Mouse (Mus musculus) ovary, postnatal 36 days (tissue): ENCODE measurements around the gene Nckap1l.

ENCODE experiments used
- DNase-seq: peaks from one replicate; pipeline ENCODE4 v3.0.0; 2022; ENCODE audit warnings: low spot score, mixed read lengths

Nckap1l gene

GRCm38 (mm10) chr15:103500723-103501122 lies 47.1 kb downstream of the Nckap1l start:
- DNase-seq, result no peak

GRCm38 (mm10) chr15:103501186-103501585 lies 47.6 kb downstream of the Nckap1l start:
- no peak for DNase-seq

DNA sequence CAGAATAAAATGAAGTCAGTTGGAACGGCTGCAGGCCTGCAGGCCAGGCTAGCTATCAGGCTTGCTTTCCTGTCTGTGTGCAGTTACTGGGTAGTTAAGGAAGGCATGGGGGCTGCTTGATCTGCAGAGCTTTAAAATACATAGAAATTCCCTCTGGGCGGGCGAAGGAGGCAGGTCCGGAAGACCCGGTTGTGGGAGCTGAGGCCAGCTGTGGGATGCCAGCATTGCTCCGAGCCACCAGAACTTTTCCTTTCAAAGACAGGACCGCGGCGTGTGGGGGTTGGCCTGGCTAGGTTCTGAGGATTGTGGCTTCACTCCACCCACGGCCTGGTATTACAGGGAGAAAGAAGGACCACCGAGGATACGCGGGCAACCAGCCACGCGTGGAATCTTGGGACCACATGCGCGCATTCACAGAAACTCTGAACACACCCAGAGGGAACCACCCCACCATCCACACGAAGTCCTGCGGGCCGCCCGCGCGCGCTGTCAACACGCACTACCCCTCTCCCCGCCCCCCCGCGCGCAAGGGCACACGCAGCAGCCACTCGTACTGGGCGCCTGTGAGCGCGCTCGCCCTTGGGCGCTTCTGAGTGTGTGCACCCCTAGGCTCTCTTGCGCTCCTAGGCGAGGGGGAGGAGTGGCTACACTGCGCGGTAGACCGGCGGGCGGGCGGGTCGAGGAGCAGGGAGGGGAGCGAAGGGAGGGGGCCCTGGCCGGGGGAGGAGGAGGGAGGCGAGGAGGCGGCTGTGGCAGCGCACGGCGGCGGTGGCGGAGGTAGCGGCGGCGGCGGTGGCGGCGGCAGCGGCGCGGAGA lies 49.0 kb downstream of the Nckap1l start, which contains the start of gene Pde1b:
Gene Pde1b (plus strand): TSS at position 600 of the 816 bp plus-strand sequence.
- peak; percentile 75 for DNase-seq

- no peak for DNase-seq
These were observed 49.6 kb downstream of the Nckap1l start for GRCm38 (mm10) chr15:103503251-103503600.

- no peak for DNase-seq
These were observed 50.1 kb downstream of the Nckap1l start for GRCm38 (mm10) chr15:103503660-103504059.

GRCm38 (mm10) chr15:103509317-103509716 lies 55.7 kb downstream of the Nckap1l start:
- DNase-seq, result no peak

- DNase-seq, result no peak
These were observed 58.1 kb downstream of the Nckap1l start for GRCm38 (mm10) chr15:103511652-103512051.

GRCm38 (mm10) chr15:103513621-103514031 lies 60.0 kb downstream of the Nckap1l start:
- no peak for DNase-seq

GRCm38 (mm10) chr15:103514119-103514518 lies 60.5 kb downstream of the Nckap1l start:
- DNase-seq, result peak; percentile 50

GRCm38 (mm10) chr15:103514914-103515313 lies 61.3 kb downstream of the Nckap1l start:
- no peak for DNase-seq

GRCm38 (mm10) chr15:103518600-103519385 lies 65.2 kb downstream of the Nckap1l start:
- DNase-seq, result no peak

- DNase-seq, result no peak
These were observed 66.1 kb downstream of the Nckap1l start for GRCm38 (mm10) chr15:103519386-103520378.

DNA sequence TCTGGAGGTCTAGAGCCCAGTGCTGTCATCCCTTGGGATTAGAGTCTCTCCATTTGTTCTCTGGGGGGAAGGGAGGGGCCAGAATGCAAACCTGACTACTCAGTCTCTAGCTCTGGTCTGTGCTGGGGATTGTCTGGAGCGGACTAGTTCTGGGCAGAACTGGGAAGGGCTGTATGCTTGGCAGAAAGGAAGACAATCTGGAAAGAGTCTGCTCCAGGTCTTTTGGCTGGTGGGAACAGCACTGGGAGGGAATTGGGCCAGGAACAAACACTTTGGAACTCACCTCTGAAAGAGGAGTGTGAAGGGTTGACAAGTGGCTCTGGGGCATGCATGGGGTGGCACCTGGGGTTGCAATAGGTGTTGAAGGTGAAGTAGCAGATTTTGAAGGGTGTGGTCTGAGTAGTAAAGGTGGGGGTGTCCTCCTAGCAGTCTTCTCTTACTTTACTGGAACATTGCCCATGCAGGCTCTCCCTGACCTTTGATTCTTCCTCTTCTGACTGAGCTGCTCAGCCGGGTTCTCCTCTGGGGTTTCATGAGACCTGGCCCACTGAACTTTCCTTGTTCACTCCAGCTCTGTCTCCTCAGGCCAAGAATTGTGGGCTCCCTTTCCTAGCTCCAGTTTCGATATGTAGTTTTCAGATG lies 69.0 kb downstream of the Nckap1l start:
- no peak for DNase-seq

DNA sequence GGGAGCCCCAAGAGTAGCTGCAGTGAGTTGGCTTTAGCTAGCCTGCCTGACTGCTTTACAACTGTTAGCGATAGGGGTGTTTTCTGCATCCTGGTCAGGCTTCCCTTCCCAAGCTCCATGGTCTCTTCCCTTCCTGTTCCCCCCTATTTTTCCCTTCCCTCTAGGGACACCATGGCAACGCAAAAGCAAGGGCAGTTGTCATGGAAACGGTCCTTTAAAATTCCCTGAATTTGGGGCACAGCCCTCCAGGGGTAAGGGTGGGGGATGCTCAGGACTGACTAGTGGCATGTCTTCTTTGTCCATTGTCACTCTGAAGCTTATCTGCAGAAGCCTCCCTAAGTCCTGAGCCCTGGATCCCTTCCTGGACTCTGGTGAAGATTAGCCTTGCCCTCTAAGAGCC lies 69.6 kb downstream of the Nckap1l start:
- DNase-seq, result no peak

DNA sequence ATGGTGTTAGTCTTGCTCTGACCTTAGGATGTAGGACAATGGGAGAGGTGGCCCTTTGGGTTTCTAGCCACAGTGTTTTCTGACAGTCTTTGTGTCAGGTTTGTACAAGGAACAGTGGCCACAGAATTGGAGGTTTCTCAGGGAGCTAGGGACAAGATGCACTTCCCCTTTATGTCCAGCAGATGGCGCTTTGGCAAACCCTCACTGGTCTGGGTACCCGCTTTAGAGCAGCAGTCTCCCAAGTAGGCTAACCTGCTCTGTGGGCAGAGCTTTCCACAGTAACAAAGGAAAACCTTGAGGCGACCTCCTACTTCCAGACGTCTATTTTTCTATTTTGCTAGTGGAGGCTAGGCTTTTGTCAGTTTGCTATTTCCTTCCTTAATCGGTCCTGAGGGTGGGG lies 76.8 kb downstream of the Nckap1l start:
- peak; percentile 34 for DNase-seq

DNA sequence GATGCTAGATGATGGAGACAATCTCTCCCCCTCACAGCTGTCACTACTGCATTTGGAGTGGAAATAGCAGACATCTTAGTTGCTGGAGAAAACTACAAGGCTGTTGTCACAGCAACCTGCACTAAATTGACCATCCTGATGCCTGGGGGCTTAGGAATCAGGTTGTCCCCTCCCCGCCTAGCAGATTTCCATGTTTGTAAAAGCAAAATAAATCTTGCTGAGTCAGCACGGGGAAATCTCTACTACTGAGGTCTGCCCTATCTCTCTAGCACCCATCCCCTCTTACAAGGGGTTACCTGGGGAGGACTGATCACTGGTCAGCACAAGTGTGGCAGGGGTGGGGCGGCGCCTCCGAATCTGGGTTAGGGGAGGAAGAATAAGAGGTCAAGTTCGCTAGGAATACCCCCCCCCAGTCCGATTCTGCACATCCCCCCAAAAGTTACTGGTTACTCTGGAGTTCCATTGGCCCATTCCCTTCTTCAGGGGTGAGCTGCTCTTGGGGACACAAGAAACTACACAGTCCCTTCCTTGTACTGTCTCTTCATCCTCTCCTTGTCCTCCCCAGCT lies 80.5 kb downstream of the Nckap1l start:
- DNase-seq, result no peak

DNA sequence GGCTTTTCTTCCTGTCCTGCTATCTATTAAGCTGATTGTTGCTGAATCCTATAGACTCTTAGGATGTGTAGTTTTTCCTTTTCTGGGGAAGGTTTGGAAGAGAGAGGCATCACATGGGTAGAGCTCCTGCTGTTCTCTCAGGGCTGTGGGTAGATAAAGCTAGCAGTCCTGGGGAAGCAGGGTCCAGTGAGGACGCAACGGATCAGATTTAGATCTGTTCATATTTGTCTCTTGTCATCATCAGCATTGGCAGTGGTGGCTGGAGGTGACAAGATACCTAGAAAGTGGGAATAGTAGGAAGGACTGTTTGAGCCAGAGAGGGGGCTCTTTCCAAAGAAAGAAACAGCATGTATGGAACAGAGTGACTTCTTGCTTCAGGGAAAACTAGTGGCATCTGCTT lies 81.4 kb downstream of the Nckap1l start:
- no peak for DNase-seq

- DNase-seq, result no peak
These were observed 82.2 kb downstream of the Nckap1l start for GRCm38 (mm10) chr15:103535786-103536185.

GRCm38 (mm10) chr15:103536456-103536855 lies 82.9 kb downstream of the Nckap1l start:
- no peak for DNase-seq

DNA sequence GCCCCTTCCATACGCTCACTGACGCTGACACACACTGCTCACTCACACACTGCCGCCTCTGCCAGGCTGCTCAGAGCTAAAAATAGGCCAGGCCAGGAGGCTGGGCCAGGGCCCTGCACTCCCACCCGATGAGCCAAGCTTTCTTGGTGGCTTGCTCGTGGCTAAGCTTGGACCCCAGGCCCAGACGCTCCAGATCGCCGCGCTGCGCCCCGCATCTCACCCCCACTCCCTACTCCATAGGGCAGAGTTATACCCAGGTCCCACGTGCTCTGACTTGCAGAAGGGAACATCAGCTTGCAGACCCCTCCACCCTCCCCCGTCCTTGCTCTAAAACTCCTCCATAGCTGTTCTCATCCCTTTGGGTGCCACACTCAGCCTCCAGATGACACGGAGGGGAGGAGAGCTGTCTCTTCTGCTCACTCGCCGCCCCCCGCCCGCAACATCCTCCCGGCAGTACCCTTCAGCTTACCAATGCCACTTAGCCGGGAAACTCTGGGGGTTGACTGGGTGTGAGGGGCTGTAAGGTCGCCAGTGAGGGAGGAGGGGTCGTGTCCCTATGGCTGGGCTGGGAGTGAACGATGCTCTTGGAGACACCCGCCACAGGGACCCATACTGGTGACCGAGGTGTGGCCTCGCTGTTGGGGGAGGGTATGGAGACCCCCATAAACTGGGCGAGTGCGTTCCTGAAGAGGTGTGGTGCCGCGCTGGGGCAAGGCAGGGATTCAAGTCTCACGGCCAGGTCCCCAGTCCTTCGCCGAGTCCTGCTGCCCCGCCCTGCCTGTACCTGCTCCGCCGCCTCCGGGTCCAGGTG lies 83.6 kb downstream of the Nckap1l start:
- DNase-seq, result no peak
